Mouse (Mus musculus) cortical plate, adult 2 months (tissue): Measurements from ENCODE around the gene Xrcc3.

Experiments used
- CTCF ChIP-seq: fragments of 200-500 bp; IDR thresholded peaks from 2 replicates; pipeline ENCODE4 v1.5.1; 2011; ENCODE audit warnings: mild to moderate bottlenecking, control low read depth, low read length; ENCODE audit not compliant: insufficient read depth; ENCODE audit errors: extremely low read depth
- POLR2A ChIP-seq: fragments of 200-500 bp; IDR thresholded peaks from 2 replicates; pipeline ENCODE4 v1.6.1; 2011; ENCODE audit warnings: mild to moderate bottlenecking, low read length, control low read depth; ENCODE audit not compliant: insufficient read depth; ENCODE audit errors: extremely low read depth

- TF ChIP-seq CTCF (no peak), POLR2A (no peak)
Observed at GRCm38 (mm10) chr12:111816528-111816927, 2.9 kb upstream of the Xrcc3 start.
